Mouse (Mus musculus) embryonic facial prominence, embryonic 13.5 days (tissue): ENCODE results near the gene Rabl6. TPM values are rescaled to one million over a fixed set of nuclear protein-coding genes. Genes with fewer than 3 reads are reported as not detected.

Experiments
- ATAC-seq: fragments of 200-750 bp; cut with Nextera tagmentation; 2 replicates; pipeline ENCODE4 v1.8.0; 2017; ENCODE audit warnings: low read depth; ENCODE audit not compliant: insufficient number of reproducible peaks, insufficient read depth, low FRiP score, low TSS enrichment
- H3K27ac ChIP-seq: fragments of 300-500 bp; sonication (generic); 2 replicates; pipeline ENCODE4 v1.5.1; 2015; ENCODE audit warnings: moderate library complexity, mild to moderate bottlenecking, inconsistent platforms
- H3K27me3 ChIP-seq: fragments of 300-500 bp; sonication (generic); 2 replicates; pipeline ENCODE4 v1.6.1; 2015; ENCODE audit warnings: mild to moderate bottlenecking, inconsistent platforms
- H3K36me3 ChIP-seq: fragments of 300-500 bp; sonication (generic); 2 replicates; pipeline ENCODE4 v1.6.1; 2015; ENCODE audit warnings: mild to moderate bottlenecking, inconsistent platforms
- H3K4me1 ChIP-seq: fragments of 300-500 bp; sonication (generic); 2 replicates; pipeline ENCODE4 v1.6.1; 2015; ENCODE audit warnings: inconsistent platforms
- H3K4me2 ChIP-seq: fragments of 300-500 bp; sonication (generic); 2 replicates; pipeline ENCODE4 v1.6.1; 2015; ENCODE audit warnings: moderate library complexity, mild to moderate bottlenecking, inconsistent platforms
- H3K4me3 ChIP-seq: fragments of 300-500 bp; sonication (generic); 2 replicates; pipeline ENCODE4 v1.5.1; 2015; ENCODE audit warnings: mild to moderate bottlenecking, inconsistent platforms
- H3K9ac ChIP-seq: fragments of 300-500 bp; sonication (generic); 2 replicates; pipeline ENCODE4 v1.6.1; 2015; ENCODE audit warnings: mild to moderate bottlenecking, inconsistent platforms
- H3K9me3 ChIP-seq: fragments of 300-500 bp; sonication (generic); 2 replicates; pipeline ENCODE4 v1.6.1; 2016; ENCODE audit warnings: inconsistent platforms
- WGBS: fragments of 180-500 bp; shearing (Covaris S2); methylation state at CpG from one replicate; pipeline ENCODE4 v1.1.7; 2015; ENCODE audit warnings: mixed read lengths; 5-methylcytosine and 5-hydroxymethylcytosine counted together
- polyA plus RNA-seq: library from polyadenylated mRNA; unstranded; fragments of >200 nt; fragmentation: Nextera tagmentation; extraction: Ambion mirVana; gene quantifications from 2 replicates; pipeline ENCODE4 v1.2.1, GENCODE M21; 2015

Gene Rabl6
- 80.3 and 81.9 TPM in 2 replicates for polyA plus RNA-seq

DNA sequence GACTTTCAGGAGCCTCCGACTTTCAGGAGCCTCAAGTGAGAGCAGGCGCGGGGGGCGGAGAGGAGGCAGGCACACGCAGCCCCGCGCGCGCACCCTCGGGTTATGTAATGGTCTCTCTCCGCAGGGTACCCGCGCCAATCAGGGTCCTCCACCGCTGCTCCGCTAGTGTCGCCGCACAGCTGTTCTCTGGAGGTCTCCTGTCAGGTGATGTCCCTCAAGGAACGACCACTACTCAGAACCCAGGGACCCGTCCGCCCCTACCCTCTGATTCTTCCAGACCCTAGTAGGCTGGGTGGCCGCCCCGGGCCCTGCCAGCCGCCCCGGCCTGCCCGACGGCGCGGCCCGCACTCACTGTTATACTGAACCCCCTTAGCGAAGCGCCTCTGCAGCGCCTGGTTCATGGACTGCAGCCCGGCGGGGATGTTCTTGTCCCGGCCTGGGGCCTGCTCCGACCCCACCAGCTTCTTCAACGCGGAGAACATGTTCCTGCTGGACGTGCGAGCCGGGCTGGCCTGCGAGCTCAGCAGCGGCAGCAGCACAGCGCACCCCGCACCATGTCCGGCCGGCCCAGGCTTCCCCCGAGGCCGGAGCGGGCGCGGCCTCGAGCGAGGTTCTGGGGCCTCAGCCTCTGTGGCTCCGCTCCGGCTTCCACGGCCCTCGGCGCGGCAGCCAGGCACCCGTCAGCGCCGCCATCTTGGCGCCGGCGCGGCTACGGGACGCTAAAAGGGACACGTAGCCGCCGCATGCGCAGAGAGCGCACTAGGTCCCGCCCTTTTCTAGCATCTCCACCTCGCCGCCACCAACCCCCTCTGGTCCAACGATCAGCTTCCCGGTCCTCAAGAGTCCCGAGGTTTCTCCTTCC lies at the start of gene Rabl6:
Gene Rabl6, minus strand, starts transcription at position 761 of the 862 bp plus-strand sequence.
- Histone ChIP-seq H3K27ac (peak within 1 kb of the TSS; percentile 95), H3K4me2 (peak within 1 kb of the TSS; percentile 69), H3K27me3 (no peaks in the 10 kb centered on the region), H3K9me3 (no peaks in the 10 kb centered on the region), H3K4me3 (peak within 1 kb of the TSS; percentile 100), H3K36me3 (peaks cover 7% of the 10 kb centered on the region), H3K9ac (peak within 1 kb of the TSS; percentile 98), H3K4me1 (peaks cover 16% of the 10 kb centered on the region)
- under 1% methylated on average over 80 of the region's 80 CpGs for WGBS
- peak; percentile 89 for ATAC-seq

DNA sequence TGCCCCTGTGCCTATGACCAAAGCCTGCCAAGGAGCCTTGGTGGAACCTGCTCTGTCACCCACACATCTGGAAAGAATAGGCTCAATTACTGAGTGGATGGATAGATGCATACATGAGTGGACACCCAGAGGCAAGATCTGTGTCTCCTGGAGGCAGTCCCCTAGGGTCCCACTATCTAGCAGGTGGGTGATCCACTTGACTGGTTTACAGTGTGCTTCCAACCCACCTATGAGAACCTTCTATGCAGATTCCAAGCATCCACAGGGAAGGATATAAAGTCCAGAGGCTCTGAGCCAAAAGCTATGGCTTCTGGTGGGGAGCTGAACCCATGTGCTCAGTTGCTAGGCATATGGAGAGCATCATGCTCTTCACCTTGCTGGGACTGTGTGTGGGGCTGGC lies 49.3 kb upstream of the Rabl6 start, which contains the start of gene Lcn5:
Gene Lcn5, plus strand, starts transcription at position 301 of the 400 bp plus-strand sequence.
- no peaks in the 10 kb centered on the region for H3K36me3 ChIP-seq
- H3K9ac ChIP-seq: no peak within 1 kb of the TSS
- no peaks in the 10 kb centered on the region for H3K9me3 ChIP-seq
- no peak within 1 kb of the TSS for H3K4me3 ChIP-seq
- H3K4me2 ChIP-seq: no peak within 1 kb of the TSS
- ATAC-seq: no peak
- no peaks in the 10 kb centered on the region for H3K27me3 ChIP-seq
- H3K4me1 ChIP-seq: no peaks in the 10 kb centered on the region
- no peak within 1 kb of the TSS for H3K27ac ChIP-seq

DNA sequence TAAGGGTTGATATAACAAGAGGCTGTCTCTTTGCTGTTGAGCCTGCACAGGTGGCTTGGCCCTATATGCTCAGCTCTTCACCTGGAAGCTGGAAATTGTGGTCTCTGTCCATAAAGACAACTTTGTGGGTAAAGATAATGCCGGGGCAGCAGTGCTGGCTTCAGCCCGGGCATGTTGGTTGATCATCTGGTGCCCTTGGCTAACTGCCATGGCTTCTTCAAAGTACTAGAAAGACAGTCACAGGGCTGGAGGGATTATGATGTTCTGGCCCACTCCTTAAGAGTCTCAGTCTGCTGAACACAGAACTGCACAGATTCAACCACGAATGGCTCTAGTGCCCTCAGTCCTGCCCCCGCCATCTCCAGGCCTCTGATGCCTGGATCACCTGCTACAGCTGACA lies 48.9 kb upstream of the Rabl6 start:
- Histone ChIP-seq H3K9ac (no peak overlapping the region), H3K27me3 (no peaks in the 10 kb centered on the region), H3K4me2 (no peak overlapping the region), H3K4me3 (no peak overlapping the region), H3K9me3 (no peaks in the 10 kb centered on the region), H3K27ac (no peak overlapping the region), H3K4me1 (no peaks in the 10 kb centered on the region), H3K36me3 (no peaks in the 10 kb centered on the region)
- 78% methylated on average over 4 of the region's 4 CpGs for WGBS
- ATAC-seq: no peak

DNA sequence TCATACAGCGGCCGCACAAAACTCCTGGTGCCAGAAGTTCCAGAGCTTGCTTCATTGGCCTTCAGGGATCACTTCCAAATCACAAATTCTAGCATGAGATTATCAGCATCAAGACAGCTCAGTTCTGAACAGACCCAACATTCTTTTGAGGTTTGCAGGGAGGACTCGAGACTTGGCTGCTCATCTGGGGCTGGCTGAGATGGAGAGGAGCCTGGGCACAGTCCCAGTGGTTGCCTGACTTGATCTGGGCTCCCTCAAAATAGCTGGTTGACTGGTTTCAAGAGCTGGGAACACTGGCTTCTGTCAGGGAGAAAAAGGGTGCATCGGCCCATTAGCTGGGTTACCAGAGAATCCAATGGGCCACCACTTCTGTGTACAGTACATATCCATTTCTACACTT lies 48.4 kb upstream of the Rabl6 start:
- Histone ChIP-seq H3K4me3 (no peak overlapping the region), H3K4me1 (no peaks in the 10 kb centered on the region), H3K36me3 (no peaks in the 10 kb centered on the region), H3K4me2 (no peak overlapping the region), H3K27ac (no peak overlapping the region), H3K9ac (no peak overlapping the region), H3K9me3 (no peaks in the 10 kb centered on the region), H3K27me3 (no peaks in the 10 kb centered on the region)
- 84% methylated on average over 4 of the region's 4 CpGs for WGBS
- ATAC-seq: no peak

DNA sequence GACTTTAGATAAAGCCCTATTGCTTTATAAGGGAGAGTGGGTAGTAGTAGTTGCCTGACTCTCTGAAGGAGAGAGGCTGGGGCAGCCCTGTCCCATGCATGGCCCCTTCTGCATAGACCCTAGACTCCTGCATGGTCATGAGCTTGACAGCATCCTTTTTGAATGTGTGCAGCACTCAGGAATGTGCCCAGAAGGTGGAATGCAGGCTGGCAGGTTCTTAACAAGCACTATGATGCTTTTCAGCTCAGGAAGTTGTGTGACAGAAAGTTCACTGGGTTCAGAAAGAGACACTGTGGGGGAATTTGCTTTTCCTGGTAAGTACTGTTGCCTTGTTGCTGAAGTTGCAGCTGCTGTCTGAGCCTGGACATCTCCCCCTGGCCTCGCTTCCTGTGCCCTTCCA lies 46.2 kb upstream of the Rabl6 start:
- ATAC-seq: no peak
- no peak overlapping the region for H3K9ac ChIP-seq
- H3K4me3 ChIP-seq: no peak overlapping the region
- no peaks in the 10 kb centered on the region for H3K9me3 ChIP-seq
- H3K27ac ChIP-seq: no peak overlapping the region
- 33% methylated on average over 1 of the region's 1 CpGs for WGBS
- no peaks in the 10 kb centered on the region for H3K27me3 ChIP-seq
- no peaks in the 10 kb centered on the region for H3K4me1 ChIP-seq
- H3K4me2 ChIP-seq: no peak overlapping the region
- no peaks in the 10 kb centered on the region for H3K36me3 ChIP-seq

DNA sequence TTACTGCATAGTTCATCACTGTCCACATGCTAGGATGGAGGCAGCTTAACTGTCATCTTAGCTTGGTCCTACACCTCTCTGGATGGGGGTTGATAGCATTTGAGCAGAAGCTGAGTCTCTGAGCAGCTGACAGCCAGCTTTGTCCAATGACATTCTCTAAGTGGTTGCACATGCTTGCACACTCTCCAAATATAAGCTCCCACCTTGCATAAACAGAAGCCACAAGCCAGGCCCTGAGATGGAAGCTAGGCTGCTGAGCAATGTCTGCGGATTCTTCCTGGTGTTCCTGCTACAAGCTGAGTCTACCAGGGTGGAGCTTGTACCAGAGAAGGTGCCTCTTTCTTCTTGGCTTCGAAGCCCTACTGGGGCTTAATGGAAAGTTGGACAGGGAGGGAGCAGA lies 44.6 kb upstream of the Rabl6 start, which contains the start of gene Lcn8:
Gene Lcn8, plus strand, starts transcription at position 219 of the 400 bp plus-strand sequence.
- H3K4me3 ChIP-seq: no peak within 1 kb of the TSS
- no peak within 1 kb of the TSS for H3K9ac ChIP-seq
- no peaks in the 10 kb centered on the region for H3K27me3 ChIP-seq
- H3K4me1 ChIP-seq: no peaks in the 10 kb centered on the region
- no peak within 1 kb of the TSS for H3K27ac ChIP-seq
- no peaks in the 10 kb centered on the region for H3K36me3 ChIP-seq
- no peaks in the 10 kb centered on the region for H3K9me3 ChIP-seq
- ATAC-seq: no peak
- no peak within 1 kb of the TSS for H3K4me2 ChIP-seq
- WGBS: 80% methylated on average over 2 of the region's 2 CpGs

DNA sequence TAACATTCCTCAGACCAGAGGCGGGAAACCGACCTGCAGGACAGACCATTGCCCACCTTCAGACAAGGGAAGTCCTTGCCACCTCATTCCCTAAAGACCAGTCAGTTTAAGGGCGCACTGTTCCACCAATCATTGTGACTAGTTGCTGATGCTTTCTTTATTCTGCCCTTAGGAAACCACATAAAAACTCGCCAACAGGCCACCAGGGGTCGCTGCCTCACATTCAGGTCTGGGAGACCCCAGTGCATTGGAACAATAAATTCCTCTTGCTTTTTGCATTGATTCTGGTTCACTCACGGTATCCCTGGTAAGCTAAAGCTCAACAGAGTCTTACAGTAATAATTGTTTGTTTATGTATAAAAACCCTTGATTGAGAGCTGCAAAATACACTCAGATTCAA lies 31.6 kb upstream of the Rabl6 start:
- Histone ChIP-seq H3K9ac (no peak overlapping the region), H3K4me3 (no peak overlapping the region), H3K27me3 (no peaks in the 10 kb centered on the region), H3K27ac (no peak overlapping the region), H3K9me3 (no peaks in the 10 kb centered on the region), H3K36me3 (no peaks in the 10 kb centered on the region), H3K4me2 (no peak overlapping the region), H3K4me1 (no peaks in the 10 kb centered on the region)
- WGBS: 9% methylated on average over 6 of the region's 6 CpGs
- ATAC-seq: no peak

DNA sequence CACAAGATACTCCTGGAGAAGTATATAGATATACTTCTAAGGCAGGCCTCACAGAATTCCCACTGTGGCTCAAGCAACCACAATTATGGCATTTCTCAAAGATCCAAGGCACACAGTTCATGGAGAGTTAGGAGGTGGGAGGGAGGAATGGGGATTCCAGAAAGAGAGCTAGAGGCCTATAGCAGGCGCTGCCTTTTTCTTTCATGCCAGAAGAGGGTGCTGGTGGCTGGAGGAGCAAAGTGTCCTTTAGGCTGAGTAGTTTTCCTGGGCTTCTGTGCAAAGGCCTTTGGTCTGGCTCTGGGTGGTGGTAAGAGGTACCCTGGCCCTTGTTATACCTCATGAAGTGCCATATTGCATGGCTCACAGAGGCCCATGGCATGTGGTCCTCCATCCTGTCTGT lies 25.7 kb upstream of the Rabl6 start:
- no peaks in the 10 kb centered on the region for H3K9me3 ChIP-seq
- H3K27me3 ChIP-seq: no peaks in the 10 kb centered on the region
- H3K9ac ChIP-seq: no peak overlapping the region
- H3K4me2 ChIP-seq: no peak overlapping the region
- H3K4me3 ChIP-seq: no peak overlapping the region
- H3K27ac ChIP-seq: no peak overlapping the region
- no peak for ATAC-seq
- H3K36me3 ChIP-seq: no peaks in the 10 kb centered on the region
- WGBS: 56% methylated on average over 1 of the region's 1 CpGs
- H3K4me1 ChIP-seq: no peaks in the 10 kb centered on the region

DNA sequence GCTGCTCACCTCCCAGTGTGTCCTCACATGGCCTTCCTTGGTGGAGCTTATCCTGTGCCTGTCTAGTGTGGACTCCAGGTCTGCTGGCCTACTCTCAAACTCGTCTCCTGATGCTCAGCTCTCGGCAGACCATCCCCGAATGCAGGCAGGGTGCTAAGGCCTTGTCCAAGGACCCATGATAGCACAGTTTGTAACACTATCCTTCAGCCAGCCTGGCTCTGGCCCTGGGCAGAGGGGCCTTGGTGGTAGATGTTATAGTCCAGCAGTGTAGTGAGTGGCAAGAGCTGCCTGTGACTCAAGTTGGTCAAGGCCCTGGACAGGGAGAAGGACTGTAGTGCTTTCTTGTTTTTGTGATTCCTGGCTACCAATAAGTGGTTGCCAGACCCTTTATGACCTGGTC lies 25.3 kb upstream of the Rabl6 start:
- Histone ChIP-seq H3K27me3 (no peaks in the 10 kb centered on the region), H3K4me3 (no peak overlapping the region), H3K4me1 (no peaks in the 10 kb centered on the region), H3K36me3 (no peaks in the 10 kb centered on the region), H3K27ac (no peak overlapping the region), H3K9ac (no peak overlapping the region), H3K4me2 (no peak overlapping the region), H3K9me3 (no peaks in the 10 kb centered on the region)
- WGBS: 76% methylated on average over 3 of the region's 3 CpGs
- ATAC-seq: no peak

DNA sequence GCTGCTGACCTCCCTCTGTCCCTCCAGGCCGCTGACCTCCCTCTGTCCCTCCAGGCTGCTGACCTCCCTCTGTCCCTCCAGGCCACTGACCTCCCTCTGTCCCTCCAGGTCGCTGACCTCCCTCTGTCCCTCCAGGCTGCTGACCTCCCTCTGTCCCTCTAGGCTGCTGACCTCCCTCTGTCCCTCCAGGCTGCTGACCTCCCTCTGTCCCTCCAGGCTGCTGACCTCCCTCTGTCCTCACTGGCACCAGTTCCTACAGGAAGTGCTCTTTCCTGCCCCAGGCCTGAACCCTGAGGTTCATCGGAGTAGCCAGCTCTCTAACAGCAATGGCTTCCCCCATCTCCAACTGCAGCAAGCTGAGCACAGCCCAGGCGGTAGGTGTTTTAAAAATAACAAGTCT lies 20.4 kb upstream of the Rabl6 start:
- Histone ChIP-seq H3K36me3 (no peaks in the 10 kb centered on the region), H3K4me1 (no peaks in the 10 kb centered on the region), H3K4me3 (no peak overlapping the region), H3K27ac (no peak overlapping the region), H3K27me3 (no peaks in the 10 kb centered on the region), H3K9me3 (no peaks in the 10 kb centered on the region), H3K9ac (no peak overlapping the region), H3K4me2 (no peak overlapping the region)
- 42% methylated on average over 4 of the region's 4 CpGs for WGBS
- no peak for ATAC-seq

DNA sequence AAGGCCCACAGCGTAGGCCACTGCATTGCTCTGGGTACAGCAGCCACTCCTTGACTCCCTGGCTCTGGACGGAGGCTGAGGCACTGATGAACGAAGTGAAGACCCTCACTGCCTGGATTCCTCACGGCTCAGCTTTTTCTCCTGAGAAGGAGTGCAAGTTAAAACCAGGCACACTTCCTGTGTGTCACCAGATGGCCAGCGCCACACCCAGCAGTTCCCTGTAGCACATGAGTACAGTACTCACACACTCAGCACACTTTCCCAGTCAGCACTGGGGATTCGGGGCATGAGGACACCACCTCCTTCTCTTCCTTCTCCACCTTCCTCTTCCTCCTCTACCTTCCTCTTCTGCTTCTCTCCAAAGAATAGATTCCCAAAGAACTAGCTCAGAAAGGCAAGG lies 19.5 kb upstream of the Rabl6 start, which contains the start of gene Fcna:
Gene Fcna, minus strand, starts transcription at position 220 of the 400 bp plus-strand sequence.
- Histone ChIP-seq H3K27ac (no peak within 1 kb of the TSS), H3K36me3 (no peaks in the 10 kb centered on the region), H3K4me1 (no peaks in the 10 kb centered on the region), H3K9ac (no peak within 1 kb of the TSS), H3K9me3 (no peaks in the 10 kb centered on the region), H3K4me2 (no peak within 1 kb of the TSS), H3K27me3 (no peaks in the 10 kb centered on the region), H3K4me3 (no peak within 1 kb of the TSS)
- 69% methylated on average over 6 of the region's 6 CpGs for WGBS
- no peak for ATAC-seq

DNA sequence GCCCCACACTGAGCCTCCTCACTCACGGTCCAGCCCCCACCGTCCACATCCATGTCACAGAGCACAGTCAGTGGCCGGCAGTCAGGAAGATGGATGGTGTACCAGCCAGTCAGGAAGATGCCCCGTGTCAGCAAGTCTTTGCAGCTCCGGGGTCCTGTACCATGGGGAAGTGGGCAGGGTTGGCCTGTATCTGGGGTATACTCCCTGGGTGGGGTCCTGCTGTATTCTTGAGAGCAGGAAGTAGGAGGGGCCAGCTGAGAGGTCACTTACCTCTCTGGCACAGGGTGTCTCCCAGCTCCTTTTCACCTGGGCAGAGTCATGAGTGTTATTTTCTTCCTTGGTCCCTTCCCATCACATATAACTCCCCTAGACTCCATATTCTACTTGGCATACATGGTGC lies 17.7 kb upstream of the Rabl6 start:
- H3K27ac ChIP-seq: no peak overlapping the region
- H3K9ac ChIP-seq: no peak overlapping the region
- H3K4me3 ChIP-seq: no peak overlapping the region
- H3K4me1 ChIP-seq: peaks cover 5% of the 10 kb centered on the region
- H3K4me2 ChIP-seq: no peak overlapping the region
- WGBS: 69% methylated on average over 5 of the region's 5 CpGs
- ATAC-seq: no peak
- H3K36me3 ChIP-seq: no peaks in the 10 kb centered on the region
- no peaks in the 10 kb centered on the region for H3K9me3 ChIP-seq
- no peaks in the 10 kb centered on the region for H3K27me3 ChIP-seq
